Mouse (Mus musculus) cerebellum, adult 9-11 months (tissue): ENCODE measurements around the gene Slc44a3.

Source experiments
- DNase-seq: peaks from one replicate; pipeline ENCODE4 v3.0.0; 2022

Slc44a3 gene

GRCm38 (mm10) chr3:121532176-121532575 is at the start of gene Slc44a3:
Slc44a3 (minus strand) TSS chr3:121532404.
- DNase-seq: no peak

- DNase-seq: no peak
Observed at GRCm38 (mm10) chr3:121579880-121580549, 47.8 kb upstream of the Slc44a3 start.

- DNase-seq: no peak
Observed at GRCm38 (mm10) chr3:121579402-121579801, 47.2 kb upstream of the Slc44a3 start.

GRCm38 (mm10) chr3:121578706-121579105 is 46.5 kb upstream of the Slc44a3 start:
- DNase-seq: no peak

GRCm38 (mm10) chr3:121577641-121578040 is 45.4 kb upstream of the Slc44a3 start:
- no peak for DNase-seq

GRCm38 (mm10) chr3:121577032-121577591 is 44.9 kb upstream of the Slc44a3 start:
- no peak for DNase-seq

GRCm38 (mm10) chr3:121576367-121576766 is 44.2 kb upstream of the Slc44a3 start:
- no peak for DNase-seq

GRCm38 (mm10) chr3:121574386-121574785 is 42.2 kb upstream of the Slc44a3 start:
- no peak for DNase-seq

- DNase-seq: no peak
Observed at GRCm38 (mm10) chr3:121573858-121574257, 41.7 kb upstream of the Slc44a3 start.

- DNase-seq: no peak
Observed at GRCm38 (mm10) chr3:121571491-121571890, 39.3 kb upstream of the Slc44a3 start.

GRCm38 (mm10) chr3:121570623-121571022 is 38.4 kb upstream of the Slc44a3 start:
- no peak for DNase-seq

- no peak for DNase-seq
Observed at GRCm38 (mm10) chr3:121569767-121570166, 37.6 kb upstream of the Slc44a3 start.

- no peak for DNase-seq
Observed at GRCm38 (mm10) chr3:121569004-121569403, 36.8 kb upstream of the Slc44a3 start.

- DNase-seq: no peak
Observed at GRCm38 (mm10) chr3:121567904-121568303, 35.7 kb upstream of the Slc44a3 start.

GRCm38 (mm10) chr3:121567337-121567900 is 35.2 kb upstream of the Slc44a3 start:
- DNase-seq: no peak

- no peak for DNase-seq
Observed at GRCm38 (mm10) chr3:121566901-121567300, 34.7 kb upstream of the Slc44a3 start.

- no peak for DNase-seq
Observed at GRCm38 (mm10) chr3:121561803-121562202, 29.6 kb upstream of the Slc44a3 start.

- no peak for DNase-seq
Observed at GRCm38 (mm10) chr3:121560115-121560865, 28.1 kb upstream of the Slc44a3 start.

- no peak for DNase-seq
Observed at GRCm38 (mm10) chr3:121559406-121560114, 27.4 kb upstream of the Slc44a3 start.

- DNase-seq: no peak
Observed at GRCm38 (mm10) chr3:121558861-121559260, 26.7 kb upstream of the Slc44a3 start.

- DNase-seq: no peak
Observed at GRCm38 (mm10) chr3:121556304-121556703, 24.1 kb upstream of the Slc44a3 start.

GRCm38 (mm10) chr3:121553294-121553693 is 21.1 kb upstream of the Slc44a3 start:
- no peak for DNase-seq

- no peak for DNase-seq
Observed at GRCm38 (mm10) chr3:121552723-121553122, 20.5 kb upstream of the Slc44a3 start.
